Comparison of ENCODE assay signal across 11 mouse cellular contexts in genomic region chr2:72843610-72844009, GRCm38 (mm10).
"Had no signal": no experiment of that assay in that cellular context is flagged by ENCODE, and none has a peak within 500 bp of the region (broad histone marks: within the 10 kb centered on the region; RNA-seq: fewer than 3 reads in every experiment).

No protein-coding gene starts in this region.

- ATAC-seq: liver, embryonic 12.5 days had no signal

- DNase-seq: kidney, postnatal 10 days; kidney, postnatal 36 days; layer of hippocampus, postnatal 36 days; liver; lung, adult 18-20 months; lung, postnatal 10 days; lung, postnatal 4 days; midbrain, embryonic 14.5 days; thymus, adult 18-20 months; thymus, postnatal 36 days had no signal
